Mouse (Mus musculus) telencephalon, adult 2 months (tissue): ENCODE data around the gene Wasf2.

ENCODE experiments used
- DNase-seq: peaks from one replicate; pipeline ENCODE4 v3.0.0-alpha.2; 2011; ENCODE audit warnings: low read depth, low spot score

Gene Wasf2

DNA sequence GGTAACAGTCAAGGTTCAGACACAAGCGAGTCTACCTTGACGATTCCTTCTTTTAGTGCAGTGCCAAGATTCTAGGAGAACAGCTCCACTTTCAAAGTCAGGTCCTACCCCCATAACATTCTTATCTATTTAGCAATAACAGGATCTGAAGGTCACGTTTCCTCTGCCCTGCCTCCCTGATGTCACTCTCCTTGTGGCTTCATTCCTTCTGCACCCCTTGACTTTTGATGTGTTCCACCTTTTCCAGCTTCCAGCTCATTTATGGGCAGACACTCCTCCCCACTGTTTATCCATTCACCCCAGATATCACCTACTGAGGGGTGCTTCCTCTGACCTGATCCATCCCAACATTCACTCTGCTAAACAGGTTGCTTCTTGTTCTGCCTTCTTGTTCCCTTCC is 3.2 kb upstream of the Wasf2 start:
- no peak for DNase-seq

DNA sequence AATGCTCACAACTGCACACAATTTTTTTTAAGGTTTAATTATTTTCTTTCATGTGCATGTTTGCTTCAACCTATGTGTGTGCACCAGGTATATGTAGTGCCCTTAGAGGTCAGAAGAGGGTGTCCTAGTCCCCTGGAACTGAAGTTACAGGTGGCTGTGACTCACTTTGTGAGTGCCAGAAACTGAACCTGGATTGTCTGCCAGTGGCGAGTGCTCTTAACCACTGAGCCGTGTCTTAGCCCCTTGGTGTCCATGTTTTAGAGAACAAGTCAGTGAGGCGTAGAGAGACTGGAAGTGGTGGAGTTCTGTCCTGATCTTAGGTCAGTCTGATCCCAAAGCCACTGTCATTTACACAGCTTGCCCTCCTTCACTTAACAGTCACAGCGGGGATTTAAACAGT is 2.4 kb upstream of the Wasf2 start:
- no peak for DNase-seq

DNA sequence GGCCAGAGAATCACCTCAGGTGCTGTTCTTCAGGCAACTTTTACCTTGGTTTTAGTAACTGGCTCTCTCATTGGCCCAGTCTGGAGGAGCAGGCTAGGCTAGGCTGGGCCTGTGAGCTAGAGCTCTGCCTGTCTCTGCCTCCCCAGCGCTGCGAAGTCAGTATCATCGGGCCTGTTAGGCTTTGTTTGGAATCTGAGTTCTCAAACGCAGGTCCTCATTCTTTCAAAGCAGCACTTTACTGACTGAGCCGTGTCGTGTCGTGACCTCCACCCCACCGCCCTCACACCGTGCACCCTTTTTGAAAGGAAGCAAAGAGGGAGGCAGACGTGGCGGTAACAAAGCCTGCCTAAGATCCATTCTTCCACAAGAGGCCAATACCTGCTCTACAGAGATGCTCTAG is 914 bp upstream of the Wasf2 start:
- no peak for DNase-seq

DNA sequence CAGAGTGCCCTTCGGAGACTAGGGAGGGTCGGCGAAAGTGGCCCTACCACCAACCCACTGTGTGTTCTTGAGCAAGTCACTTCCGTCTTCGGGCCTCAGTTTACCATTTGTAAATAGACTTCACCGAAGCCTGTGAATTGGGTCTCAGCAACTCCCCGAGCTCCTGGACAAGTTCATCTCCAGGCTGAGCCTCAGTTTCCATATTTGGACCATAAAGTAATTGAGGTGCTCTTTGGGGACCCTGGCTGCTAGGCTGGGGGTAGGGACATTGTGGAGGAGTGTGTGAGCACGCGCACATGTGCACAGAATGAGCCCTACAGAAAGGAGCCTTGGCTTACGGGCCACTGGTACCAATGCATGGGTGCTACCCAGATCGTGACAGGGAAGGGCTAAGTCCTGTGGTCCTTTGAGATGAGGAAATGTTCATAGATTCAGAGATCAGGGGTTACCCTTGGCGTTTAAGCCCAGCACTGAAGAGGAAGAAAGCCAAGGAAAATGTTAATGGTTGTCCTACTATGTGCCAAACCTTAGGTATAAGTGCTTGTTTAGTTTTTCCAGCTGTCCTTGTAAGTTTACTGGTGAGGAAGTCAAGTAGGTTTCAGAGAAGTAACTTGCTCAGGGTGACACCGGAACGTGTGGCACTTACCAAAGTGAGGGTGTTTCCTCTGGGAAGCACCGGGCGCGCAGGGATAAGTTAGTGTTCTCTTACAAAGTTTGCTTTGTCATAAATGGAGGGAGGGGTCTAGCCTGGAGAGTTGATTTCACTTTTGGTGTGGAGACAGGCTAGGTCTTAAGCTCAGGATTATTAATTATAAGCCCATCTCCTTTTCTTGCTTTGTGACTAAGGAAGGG is 811 bp downstream of the Wasf2 start:
- DNase-seq: no peak

DNA sequence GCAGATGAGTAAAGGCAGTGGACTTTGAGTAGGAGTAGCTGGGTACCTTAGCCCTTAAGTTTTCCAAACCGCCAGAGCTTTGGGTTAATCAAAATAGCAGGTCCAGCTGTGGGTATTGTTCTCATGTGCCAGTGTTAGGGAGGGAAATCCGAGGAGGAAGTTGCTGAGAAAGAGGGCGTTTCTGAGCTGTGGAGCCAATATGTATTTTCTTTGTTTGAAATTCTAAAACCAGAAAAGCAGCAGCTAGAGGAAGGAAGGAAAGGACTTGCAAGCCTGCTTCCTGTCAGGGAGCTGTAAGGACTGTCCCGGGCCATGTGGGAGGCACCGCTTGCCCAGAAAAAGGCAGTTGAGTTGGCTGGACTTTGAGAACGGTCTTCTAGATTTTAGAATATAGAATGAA is 1.7 kb downstream of the Wasf2 start:
- no peak for DNase-seq

DNA sequence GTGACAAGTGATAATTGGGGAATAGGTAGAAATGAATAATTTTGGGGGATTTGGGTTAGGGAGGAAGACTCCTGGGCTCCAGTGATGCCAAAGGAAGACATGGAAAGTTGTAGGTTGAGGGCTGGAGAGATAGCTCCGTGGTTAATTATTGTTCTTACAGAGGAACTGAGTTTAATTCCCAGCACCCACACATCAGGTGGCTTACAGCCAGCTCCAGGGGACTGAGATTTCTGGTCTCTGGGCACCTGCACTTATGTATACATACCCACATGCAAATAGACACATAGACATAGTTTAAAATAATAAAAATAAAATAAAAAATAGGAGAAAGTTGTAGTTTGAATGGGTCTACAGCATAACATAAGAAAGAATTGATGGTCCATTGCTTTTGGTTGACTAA is 6.6 kb downstream of the Wasf2 start:
- no peak for DNase-seq

DNA sequence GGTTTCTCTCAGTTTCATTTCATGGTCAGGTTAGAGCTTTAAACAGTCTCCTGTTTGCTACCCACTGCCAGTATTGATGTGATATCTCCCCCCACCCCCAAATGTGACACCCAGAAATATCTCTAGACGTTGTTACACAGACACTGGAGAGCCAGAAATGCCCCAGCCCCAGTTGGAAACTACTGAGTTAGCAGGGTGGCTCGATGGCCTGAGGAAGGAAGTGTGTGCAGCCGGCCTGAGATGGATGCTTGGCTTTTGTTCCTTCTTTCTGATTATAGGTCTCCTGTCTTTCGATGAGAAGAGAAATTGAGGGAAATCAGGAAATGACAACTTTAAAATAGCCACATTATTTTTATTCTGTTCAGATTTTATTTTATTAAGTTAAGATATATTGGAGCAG is 8.7 kb downstream of the Wasf2 start:
- DNase-seq: no peak

DNA sequence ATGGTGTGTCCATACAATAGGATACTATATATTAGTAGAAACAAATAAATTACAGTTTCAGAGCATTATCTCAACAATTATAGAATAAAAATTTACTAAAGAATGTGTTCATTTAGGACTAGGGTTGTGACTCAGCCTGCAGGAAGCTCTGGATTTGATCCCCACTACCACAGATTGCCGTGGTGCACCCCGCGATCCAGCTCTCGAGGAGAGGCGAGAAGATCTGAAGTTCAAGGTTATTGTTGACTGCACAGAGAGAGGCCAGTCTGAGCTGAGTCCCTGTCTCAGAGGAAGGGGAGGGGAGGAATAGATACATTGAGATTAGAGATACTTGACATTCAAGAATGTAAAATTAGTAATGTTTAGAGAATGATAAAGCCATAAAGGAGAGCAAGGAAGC is 24.7 kb downstream of the Wasf2 start:
- no peak for DNase-seq

DNA sequence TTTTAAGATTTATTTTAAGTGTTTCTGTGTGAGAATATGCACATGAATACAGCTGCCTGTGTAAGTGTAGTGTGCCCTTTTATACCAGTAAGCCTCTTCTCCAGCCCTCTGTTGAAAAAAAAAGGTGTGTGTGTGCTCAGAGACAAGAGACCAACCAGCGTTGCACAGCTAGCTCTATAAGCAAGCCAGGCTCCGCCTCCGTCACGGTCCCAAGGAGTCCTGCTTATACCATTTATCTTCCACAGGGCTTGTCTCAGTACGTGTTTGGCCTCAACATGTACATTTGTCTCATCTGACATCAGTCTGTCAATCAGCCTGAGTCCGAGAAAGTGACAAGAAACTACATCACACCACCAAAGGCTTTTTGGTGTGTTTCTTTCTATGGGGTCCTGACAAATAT is 25.4 kb downstream of the Wasf2 start:
- DNase-seq: no peak

DNA sequence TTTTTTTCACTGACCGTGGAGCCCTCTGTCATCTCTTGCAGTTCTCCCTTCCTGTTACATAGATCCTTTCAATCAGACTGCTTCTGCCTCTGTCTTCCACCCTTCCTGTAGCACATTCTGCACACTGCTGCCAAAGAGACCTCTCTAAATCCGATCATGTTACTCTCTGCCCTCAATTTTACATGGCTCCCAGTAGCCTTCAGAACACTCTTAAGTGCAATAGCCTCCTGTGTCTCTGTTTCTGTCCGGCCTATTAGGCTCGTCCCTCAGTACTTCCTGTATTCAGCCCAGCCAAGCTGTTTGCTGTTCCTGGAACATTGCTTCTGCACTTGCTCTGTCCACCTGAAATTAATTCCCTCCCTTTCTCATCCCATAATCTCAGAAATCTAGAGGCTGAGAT is 26.1 kb downstream of the Wasf2 start:
- DNase-seq: no peak

DNA sequence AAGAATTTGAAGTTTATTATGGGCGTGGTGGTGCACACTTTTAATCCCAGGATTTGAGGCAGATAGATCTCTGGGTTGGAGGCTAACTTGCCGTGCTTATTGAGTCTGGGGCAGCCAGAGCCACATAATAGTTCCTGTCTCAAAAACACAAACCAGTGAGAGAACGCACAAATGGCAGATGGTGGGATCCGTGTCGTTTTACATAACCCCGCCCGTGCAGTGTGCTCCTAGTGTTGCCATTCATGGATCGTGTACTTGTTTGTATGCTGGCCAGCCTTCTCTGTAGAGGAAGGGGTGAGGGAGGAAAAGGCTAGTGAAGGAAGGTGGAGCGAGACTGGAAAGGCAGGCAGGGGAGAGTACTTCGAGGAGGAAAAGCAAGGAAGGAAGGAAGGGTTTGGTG is 26.5 kb downstream of the Wasf2 start:
- DNase-seq: no peak

DNA sequence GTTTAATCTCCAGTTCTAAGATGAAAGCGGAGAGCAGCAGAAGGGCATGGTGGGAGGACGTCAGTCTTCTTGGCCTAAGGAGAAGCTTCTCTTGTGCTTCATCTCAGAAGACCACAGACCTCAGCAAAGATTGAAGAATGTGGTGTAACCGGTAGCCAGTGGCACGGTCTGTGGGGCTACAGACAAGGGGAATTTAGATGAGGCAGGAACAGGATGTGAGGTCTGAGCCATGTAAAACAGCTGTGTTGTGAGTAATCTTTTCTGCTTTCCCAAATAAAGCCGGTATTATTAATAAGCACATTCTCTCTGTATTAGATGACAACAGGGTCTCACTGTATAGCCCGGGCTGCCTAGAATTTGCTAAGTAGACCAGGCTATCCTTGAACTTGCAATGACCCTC is 28.8 kb downstream of the Wasf2 start:
- DNase-seq: no peak

DNA sequence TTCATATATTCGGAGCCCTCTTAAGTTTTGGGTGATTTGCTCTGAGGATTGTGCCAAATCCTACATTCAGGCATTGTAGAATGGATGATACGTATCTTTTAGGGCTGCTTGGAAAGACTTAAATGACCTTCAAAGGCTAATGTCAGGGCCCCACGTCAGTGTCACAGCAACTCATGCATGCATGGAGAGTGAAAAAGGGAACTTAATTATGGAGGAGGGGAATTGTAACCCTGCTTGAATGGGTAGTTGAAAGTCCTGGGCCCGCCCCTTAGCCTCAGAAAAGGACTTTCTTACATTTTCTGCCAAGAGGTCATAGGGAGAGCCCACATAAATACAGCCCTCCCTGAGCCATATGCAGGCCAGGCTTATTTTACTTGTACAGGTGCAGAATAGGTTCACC is 29.3 kb downstream of the Wasf2 start:
- DNase-seq: no peak

DNA sequence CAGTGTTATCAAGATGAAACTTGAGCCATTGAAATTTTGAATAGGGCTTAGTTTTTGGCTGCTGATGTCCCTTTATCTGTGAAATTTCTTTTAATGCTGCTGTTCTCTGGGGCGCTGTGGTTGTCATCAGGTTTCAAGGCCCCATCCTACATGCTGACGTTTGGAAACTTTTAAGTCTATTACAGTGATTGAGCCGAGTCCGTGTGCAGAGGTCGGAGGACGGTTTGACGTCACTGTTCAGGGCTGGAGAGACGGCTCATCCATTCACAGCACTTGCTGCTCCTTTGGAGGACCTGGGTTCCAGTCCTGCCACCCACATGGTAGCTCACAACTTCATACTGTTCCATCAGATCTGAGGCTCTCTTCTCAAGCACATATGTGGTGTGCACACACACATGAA is 29.9 kb downstream of the Wasf2 start:
- no peak for DNase-seq

DNA sequence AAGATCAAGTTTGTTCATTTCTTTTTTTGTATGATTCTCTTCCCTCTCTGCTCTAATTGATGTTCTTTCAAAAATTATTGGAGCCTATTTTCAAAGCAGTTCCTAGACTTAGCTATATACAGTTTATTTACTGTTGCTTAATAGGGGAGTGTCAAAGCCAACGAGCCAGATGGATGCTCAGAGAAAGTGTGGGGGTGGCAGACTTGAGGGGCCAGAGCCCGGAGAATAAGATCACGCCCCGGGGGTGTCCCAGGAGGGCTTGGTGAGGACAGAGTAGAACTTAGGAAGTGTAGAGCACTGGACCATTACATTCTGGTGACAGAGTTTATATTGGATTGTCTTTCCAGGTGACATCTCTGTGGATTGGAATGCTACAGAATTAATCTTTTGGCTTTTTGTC is 30.5 kb downstream of the Wasf2 start:
- no peak for DNase-seq

DNA sequence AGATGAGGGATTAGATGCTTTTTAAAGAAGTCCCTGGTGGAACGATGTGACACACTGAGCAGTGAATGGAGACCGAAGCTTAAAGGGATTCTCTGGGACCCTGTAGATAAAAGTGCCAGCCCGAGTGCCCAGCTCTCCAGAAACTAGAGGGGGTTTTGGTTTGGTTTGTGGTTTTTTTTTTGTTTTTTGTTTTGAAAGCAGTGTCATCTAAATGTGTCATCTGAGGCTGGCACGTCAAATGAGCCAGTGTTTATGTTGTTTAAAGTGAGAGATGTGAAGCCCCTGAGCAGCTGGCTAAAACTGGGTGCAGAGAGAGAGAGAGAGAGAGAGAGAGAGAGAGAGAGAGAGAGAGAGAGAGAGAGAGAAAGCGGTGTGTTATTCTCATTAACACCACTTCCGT is 31.9 kb downstream of the Wasf2 start:
- DNase-seq: no peak

DNA sequence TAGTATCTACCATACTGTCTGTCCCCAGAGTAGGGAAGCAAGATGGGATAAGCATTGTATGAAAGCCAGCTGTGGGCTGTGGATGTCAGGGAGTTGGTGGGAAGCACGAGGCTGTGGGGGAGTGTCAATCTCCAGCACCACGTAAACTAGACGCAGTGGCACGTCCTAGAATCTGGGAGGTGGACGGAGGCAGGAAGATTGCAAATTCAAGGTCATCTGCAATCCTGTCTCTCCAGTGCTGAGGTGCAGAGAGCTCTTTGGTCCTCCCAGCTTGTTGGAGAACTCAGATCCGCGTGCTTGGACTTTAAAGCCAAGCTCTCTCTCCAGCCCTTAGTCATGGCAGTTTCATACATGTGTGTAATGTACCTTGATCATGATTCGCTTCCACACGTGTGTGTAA is 36.5 kb downstream of the Wasf2 start:
- DNase-seq: no peak

DNA sequence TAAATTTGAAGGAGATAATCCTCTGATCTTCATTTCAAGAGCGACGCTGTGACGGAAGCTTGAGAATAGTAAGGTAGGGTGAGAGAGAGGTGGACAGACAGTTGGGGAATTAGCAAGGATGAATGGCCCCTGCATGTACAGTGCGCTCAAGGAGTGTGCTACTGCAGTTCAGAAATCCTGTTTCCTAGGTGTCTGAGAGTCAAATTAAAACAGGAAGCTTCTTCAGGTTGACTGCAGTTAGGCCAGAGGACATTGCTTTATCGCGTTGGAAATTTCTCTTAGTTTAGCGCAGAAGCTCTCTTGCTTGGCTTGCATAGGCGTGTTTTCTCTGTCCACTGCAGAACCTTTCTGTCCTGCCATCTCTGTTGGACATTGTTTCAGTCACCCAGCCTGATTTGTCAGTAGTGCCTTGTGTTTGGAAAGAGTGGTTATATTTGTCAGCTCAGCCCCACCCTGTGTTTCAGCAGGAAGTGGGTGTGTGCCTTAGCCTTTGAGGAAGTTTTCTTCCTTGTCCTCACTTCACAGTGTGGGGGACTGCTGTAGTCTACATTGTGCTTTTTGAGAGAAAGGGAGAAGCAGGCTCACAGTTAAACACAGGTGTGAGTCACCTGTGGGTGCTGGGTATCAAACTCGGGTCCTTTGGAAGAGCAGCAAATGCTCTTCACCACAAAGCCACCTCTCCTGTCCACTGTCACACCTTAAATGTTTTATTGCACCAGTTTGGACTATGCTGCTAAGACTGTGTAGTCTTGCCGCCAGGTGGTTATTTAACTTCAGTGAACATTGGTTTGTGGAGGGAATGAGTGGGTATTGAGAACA is 39.1 kb downstream of the Wasf2 start:
- peak; percentile 36 for DNase-seq

DNA sequence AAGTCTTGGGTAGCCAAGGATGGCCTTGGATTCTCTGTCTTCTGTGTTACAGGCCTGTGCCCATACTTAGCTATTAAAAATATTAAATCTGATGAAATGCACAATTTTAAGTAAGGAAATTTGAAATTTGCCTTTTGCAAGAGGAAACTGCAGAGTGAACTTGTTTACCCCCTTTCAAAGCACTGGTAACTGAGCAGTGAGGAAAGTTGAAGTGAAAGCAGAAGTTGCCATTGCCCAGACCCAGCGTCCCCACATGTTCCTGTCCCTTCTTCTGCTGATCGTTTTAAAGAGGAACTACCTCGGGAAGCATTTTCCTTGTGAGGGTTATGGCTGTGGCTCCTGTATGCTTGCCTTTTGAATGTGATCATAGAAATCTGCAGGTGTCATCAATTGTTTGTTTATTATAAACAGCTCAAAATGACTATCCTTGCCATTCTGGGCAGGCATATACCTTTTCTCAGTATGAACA is 39.8 kb downstream of the Wasf2 start:
- DNase-seq: peak; percentile 34

DNA sequence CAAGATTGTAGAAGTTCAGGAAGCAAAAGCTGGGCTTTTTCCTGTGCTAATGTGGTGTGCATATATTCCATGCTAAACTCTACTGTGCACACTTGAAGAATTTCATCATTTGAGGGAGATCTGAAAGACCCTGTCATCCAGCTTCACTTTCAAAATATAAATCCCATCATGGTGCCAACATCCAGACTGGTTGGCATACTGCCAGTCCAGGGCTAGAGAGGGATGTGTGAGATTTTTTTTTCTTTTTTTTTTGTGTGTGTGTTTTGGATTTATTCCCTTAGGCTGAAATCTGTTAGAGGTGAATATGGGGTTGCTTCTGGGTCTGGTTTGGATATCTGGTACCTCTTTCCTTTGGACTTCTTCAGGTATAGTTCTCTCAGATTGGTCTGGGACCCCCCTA is 40.3 kb downstream of the Wasf2 start:
- DNase-seq: no peak

DNA sequence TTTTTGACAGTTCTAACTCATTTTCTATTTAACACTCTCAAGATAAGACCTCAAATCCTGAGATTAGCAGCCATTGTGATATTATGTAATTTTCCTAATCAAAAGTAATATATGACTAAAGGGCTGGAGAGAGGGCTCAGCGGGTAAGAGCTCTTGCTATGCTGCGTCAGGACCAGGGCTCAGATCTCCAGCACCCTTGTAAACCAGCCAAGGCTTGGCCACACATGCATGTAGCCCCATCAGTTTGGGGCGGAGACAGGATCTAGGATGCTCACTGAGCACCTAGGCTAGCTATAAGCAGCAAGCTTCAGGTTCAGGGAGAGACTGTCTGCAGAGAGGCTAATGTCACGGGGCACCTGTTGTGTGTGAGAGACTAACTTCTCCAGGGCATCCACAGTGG is 42.1 kb downstream of the Wasf2 start:
- DNase-seq: no peak

DNA sequence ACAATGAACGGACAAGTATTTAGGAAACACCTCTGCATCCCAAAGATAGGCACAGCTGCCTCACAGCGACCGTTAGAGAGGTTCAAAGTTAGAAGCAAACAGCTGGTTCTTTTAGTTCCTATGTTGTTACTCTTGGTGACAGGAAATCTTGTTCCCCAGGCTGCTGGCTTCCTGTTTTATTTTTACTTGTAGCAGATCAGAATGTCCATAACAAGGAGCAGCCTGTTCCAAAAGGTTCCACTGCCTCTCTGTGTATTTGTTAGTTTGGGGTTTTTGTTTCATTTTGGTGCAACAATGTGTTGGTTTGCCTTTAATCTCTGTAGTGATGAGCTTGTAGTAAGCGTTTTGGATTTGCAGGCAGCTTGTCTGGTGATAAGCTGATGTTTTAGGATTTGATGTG is 44.1 kb downstream of the Wasf2 start:
- no peak for DNase-seq

DNA sequence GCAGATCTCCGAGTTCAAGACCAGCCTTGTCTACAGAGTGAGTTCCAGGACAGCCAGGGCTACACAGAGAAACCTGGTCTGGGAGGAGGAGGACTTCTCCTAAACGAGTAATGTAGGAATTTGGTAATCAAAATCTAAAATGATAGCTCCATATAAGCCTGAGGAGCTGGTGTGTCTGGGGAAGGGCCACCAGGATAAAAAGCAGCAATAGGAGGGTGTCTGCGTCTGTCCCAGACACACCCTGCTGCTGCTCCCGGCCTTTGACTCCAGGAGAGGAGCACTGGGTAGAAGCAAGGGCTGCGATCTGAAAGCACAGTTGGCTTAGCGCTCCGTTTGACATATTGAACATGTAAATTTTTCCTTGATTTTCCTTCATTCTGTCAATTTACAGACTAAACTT is 45.0 kb downstream of the Wasf2 start:
- no peak for DNase-seq
